Mouse (Mus musculus) layer of hippocampus, adult 9-11 months (tissue): ENCODE measurements at regions not wholly inside any gene's neighbourhood (a gene's known extent, or its start where the extent isn't known, plus 50 kb on each side); places are given as distances from the start of the nearest gene placed in this dataset.

Experiments
- DNase-seq: peaks from one replicate; pipeline ENCODE4 v3.0.0; 2022

GRCm38 (mm10) chr3:41408821-41409737 lies 146.5 kb upstream of the Jade1 start:
- no peak for DNase-seq

DNA sequence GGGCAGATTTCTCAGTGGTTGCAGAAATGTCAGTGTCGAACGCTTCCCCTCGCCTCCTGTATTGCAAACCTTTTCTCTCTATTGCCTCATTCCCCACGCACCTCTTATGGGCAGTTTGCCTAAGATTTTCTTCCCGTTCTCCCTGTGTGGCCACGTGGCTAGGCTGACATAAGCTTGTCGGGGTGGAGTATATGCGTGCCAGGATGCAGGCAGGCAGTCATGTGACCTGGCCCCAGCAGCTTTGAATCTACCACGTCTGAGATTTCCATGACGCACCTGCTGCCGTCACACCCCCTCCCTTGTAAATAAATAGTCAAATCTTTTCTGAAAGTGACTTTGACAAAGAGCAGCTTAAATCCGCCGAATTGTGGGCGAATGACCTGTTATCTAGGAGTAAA lies 147.1 kb upstream of the Jade1 start:
- DNase-seq = peak; percentile 55

DNA sequence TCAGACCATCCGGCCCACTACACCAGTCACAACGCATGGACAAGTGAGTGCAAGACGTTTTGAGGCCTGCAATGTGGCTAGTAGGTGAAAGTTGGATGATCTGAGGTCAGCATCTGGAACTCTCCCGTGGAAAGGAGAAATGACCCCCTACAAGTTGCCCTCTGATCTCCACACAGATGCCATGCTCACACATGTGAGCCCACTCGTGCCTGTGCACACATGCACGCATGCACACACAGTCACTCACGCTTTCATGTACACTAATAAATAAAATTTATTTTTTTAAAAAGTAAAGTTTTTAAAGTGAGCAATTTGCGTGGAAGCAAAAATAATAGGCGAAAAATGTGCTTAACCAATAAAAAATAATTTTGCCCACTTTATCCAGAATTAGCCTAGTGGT lies 147.5 kb upstream of the Jade1 start:
- DNase-seq = no peak

GRCm38 (mm10) chr3:41407520-41407919 lies 148.0 kb upstream of the Jade1 start:
- DNase-seq = no peak

DNA sequence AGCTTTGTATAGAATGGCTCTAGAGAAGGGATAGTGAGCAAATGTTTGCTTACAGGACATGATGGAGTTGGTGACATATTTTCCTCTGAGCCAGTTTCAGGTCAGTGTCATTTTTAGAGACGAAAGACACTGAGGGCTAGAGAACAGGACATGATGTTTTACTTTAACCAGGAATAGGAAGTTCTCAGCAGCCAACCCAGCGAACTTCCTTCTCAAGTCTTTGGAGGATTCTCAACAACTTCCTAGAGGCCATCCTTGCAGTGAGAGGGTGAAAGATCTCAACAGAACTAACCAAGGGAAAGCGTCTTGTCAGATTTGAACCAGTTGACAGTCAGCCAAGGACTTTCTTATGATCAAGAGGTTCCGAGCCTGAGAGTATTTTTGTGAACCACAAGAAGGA lies 153.7 kb upstream of the Jade1 start:
- no peak for DNase-seq

- no peak for DNase-seq
These were observed 165.7 kb upstream of the Jade1 start for GRCm38 (mm10) chr3:41389868-41390267.

- DNase-seq = no peak
These were observed 167.9 kb upstream of the Jade1 start for GRCm38 (mm10) chr3:41387469-41388212.

DNA sequence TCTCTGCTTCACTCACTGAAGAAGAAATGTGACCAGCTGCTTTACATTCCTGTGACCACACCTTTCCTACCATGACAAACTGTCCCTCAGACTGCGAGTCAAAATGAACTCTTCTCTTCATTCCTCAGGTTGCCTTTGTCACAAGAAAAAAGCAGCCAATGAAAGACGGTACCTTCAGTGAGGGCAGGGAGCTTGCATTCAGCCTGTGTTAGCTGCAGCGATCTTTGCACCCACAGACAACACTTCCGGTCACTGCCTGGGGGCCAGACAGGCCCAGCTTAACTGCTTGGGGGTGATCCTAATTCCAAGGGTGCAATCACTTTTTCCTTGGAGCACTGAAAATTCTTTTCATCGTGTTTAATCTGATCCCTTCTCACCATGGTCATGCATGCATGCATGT lies 169.2 kb upstream of the Jade1 start:
- no peak for DNase-seq

GRCm38 (mm10) chr3:41384410-41384809 lies 171.1 kb upstream of the Jade1 start:
- DNase-seq = no peak

DNA sequence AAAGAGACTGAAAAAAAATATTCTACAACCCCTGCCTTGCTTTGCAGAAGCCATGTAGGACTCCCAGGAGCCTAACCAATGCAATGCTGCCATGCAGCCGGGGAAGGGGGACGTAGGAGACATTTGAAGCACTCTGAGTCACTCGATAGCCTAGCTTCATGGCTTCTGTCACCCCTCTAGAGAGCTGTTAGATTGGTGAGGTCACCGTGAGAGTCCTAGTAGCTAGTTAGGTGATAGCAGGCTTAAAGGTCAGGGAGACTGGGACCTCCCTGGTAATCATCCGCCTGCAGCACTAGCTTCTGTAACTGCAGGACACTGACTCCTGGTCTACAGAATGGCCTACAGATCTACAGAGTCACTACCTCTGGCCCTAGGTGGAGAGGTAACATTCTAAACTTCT lies 177.0 kb upstream of the Jade1 start:
- no peak for DNase-seq

- peak; percentile 44 for DNase-seq
These were observed 177.6 kb upstream of the Jade1 start for GRCm38 (mm10) chr3:41377826-41378406.

GRCm38 (mm10) chr3:41376848-41377582 lies 178.5 kb upstream of the Jade1 start:
- no peak for DNase-seq

- no peak for DNase-seq
These were observed 180.2 kb upstream of the Jade1 start for GRCm38 (mm10) chr3:41375230-41375930.

DNA sequence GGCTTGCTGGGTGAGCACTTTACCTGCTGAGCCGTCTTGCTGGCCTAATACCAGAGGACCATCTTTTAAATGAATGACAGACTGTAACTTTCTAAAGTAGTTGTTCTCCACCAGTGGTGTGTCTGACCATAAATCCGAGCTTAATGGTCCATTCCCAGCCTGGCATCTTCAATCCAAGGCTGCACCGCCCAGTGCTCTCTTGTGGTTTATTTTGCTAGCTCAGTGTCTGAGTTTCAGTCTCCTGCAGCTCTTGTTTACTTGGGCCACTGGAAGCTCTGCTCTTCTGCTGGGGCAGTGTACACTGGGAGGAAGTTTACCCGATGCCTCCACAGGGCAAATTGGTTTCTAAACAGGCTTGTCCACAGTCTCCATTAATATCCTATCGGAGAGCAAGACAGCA lies 182.3 kb upstream of the Jade1 start:
- no peak for DNase-seq

- no peak for DNase-seq
These were observed 187.0 kb upstream of the Jade1 start for GRCm38 (mm10) chr3:41368351-41369101.

- DNase-seq = no peak
These were observed 188.8 kb upstream of the Jade1 start for GRCm38 (mm10) chr3:41366764-41367163.

DNA sequence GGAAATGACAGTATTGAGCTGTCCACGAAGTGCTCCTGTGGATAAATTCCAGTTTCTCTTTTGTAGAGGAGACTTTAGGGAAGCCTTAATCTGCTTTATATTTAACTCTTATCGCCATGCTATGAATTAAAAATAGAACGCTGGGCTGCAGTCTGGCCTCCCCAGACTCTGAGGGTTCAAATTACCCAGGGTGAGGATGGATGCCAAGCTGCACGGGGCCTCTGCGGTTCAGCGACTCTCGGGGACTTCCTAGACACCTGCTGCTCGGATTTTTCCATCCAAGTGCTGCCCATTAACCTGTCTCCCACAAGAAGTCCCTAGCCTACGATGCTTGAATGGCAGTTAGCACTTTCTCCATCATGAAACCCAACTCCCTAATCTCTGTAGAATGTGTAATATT lies 189.3 kb upstream of the Jade1 start:
- no peak for DNase-seq

DNA sequence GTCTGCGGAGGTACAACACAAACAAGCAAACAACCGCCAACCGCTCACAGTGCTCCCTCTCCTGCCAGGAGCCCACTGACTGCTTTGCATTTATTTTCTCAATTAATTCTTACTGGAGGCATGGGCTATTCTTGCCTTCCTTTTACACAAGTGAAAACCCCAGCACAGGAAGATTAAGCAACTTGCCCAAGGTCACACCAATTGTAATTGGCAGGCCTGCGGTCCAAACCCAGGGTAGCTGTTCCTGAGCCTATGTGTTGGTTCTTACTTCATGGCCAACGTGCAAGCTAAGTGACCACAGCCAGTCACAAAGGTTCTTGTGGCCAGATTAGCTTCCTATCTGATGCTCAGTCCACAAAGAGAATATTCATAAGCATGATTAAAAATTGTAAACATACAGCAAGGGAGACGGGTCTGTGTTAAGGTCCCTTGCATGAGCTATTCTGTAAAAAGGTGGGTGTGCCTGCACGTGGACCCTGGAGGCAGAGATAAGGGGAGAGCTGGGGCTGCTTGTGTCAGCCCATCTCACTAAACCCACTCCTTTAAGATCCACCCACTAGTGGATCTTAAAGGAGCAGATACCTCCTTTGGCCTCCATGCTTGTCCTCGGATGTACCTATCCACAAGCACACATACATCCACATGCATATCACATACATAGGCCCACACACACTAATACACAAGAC lies 190.2 kb upstream of the Jade1 start:
- DNase-seq = no peak

DNA sequence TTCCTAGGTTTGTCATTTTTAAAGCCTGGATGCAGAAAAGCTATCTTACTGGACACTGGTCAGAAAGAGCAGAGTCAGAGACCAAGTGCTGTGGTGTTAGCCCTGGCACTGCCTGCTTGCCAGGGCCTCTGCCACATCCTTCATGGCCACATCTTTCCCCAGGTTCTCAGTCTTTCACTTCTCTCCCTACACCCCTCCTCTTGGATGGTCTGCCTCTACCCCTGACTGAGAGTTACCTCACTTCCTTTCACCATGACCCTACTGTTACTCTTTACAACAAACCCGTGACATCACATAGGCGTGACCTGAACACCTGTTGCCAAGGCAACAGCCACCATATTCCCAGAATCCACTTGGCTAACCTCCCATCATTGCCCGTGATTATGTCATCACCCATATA lies 191.6 kb upstream of the Jade1 start:
- DNase-seq = no peak

DNA sequence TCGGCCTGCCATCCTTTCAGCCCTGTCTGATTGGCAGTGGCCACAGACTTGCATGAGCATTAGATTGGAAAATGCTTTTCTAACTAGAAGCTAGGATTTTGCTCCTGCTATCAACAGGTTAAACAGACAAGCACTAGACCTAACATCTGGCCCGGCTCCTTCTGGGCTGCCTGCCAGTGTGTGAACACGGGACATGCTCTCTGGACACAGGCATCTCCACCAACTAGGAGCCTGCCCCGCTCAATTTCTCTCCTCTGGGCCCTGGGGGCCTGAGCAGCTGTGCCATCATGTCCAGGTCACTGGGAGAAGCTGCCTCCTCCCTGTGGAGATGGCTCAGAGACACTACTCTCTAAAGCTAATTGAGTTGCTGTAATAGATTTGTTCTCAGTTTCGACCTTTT lies 195.3 kb upstream of the Jade1 start:
- no peak for DNase-seq

- no peak for DNase-seq
These were observed 196.1 kb upstream of the Jade1 start for GRCm38 (mm10) chr3:41359458-41359857.
